Mouse (Mus musculus) E14TG2a.4 (cell line): ENCODE results near the gene Kdm4b.

Experiments used
- CTCF ChIP-seq: conservative IDR thresholded peaks from 2 replicates; pipeline ENCODE4 v1.5.1; 2014; ENCODE audit warnings: low read length
- NANOG ChIP-seq: IDR thresholded peaks from 2 replicates; pipeline ENCODE4 v1.6.1; 2014; ENCODE audit warnings: borderline replicate concordance, low read length, mixed read lengths

- TF ChIP-seq CTCF: no peak
- no peak for TF ChIP-seq NANOG
These were observed 70.2 kb downstream of the Kdm4b start for GRCm38 (mm10) chr17:56396051-56396450.
